Mouse (Mus musculus): ENCODE data around the gene Lsm3. TPM values are rescaled to one million over a fixed set of nuclear protein-coding genes. Genes with fewer than 3 reads are reported as not detected.

The Lsm3 gene
- polyA plus RNA-seq, 1 experiment from 2014 or later, result 318 TPM

GRCm38 (mm10) chr6:91494526-91494925 lies 21.2 kb upstream of the Lsm3 start:
- Histone ChIP-seq H3K36me3 (ENCODE audit: control insufficient read depth, insufficient read depth, low read length) (peaks cover 20% of the 10 kb centered on the region), H3K4me1 (replicated peaks; ENCODE audit: control insufficient read depth, insufficient read depth, low read length) (no peaks in the 10 kb centered on the region), H3K4me3 (ENCODE audit: low read depth, low read length) (no peak overlapping the region), H3K27me3 (replicated peaks; ENCODE audit: control insufficient read depth, insufficient read depth, low read length) (no peaks in the 10 kb centered on the region), H3K4me2 (no peak overlapping the region), H3K9ac (ENCODE audit: low read depth, low read length) (no peak overlapping the region), H3K27ac (ENCODE audit: low read depth, low read length) (no peak overlapping the region), H3K9me3 (ENCODE audit: control insufficient read depth, low read length) (no peaks in the 10 kb centered on the region)
- WGBS, result 82% methylated on average over 8 of the region's 8 CpGs
- DNase-seq (ENCODE audit: low spot score) (no peak), ATAC-seq (replicated peaks; ENCODE audit: low FRiP score) (no peak)

GRCm38 (mm10) chr6:91503302-91503701 lies 12.4 kb upstream of the Lsm3 start:
- Histone ChIP-seq H3K36me3 (ENCODE audit: control insufficient read depth, insufficient read depth, low read length) (peaks cover 41% of the 10 kb centered on the region), H3K9me3 (ENCODE audit: control insufficient read depth, low read length) (0 out of 2 replicates have a peak, but pooled peaks cover 3% of the 10 kb centered on the region), H3K27me3 (replicated peaks; ENCODE audit: control insufficient read depth, insufficient read depth, low read length) (no peaks in the 10 kb centered on the region), H3K27ac (ENCODE audit: low read depth, low read length) (no peak overlapping the region), H3K4me2 (no peak overlapping the region), H3K4me1 (replicated peaks; ENCODE audit: control insufficient read depth, insufficient read depth, low read length) (no peaks in the 10 kb centered on the region), H3K4me3 (ENCODE audit: low read depth, low read length) (no peak overlapping the region), H3K9ac (ENCODE audit: low read depth, low read length) (no peak overlapping the region)
- WGBS, result 61% methylated on average over 1 of the region's 1 CpGs
- DNase-seq (ENCODE audit: low spot score) (no peak), ATAC-seq (replicated peaks; ENCODE audit: low FRiP score) (no peak)

GRCm38 (mm10) chr6:91506036-91506435 lies 9.7 kb upstream of the Lsm3 start:
- ATAC-seq (replicated peaks; ENCODE audit: low FRiP score), result no peak
- no peaks in the 10 kb centered on the region for H3K4me1 ChIP-seq (replicated peaks; ENCODE audit: control insufficient read depth, insufficient read depth, low read length)
- peaks cover 30% of the 10 kb centered on the region for H3K36me3 ChIP-seq (ENCODE audit: control insufficient read depth, insufficient read depth, low read length)
- no peak for DNase-seq (ENCODE audit: low spot score)
- no peak overlapping the region for H3K9ac ChIP-seq (ENCODE audit: low read depth, low read length)
- H3K4me3 ChIP-seq (ENCODE audit: low read depth, low read length), result no peak overlapping the region
- WGBS, result 64% methylated on average over 5 of the region's 5 CpGs
- H3K27me3 ChIP-seq (replicated peaks; ENCODE audit: control insufficient read depth, insufficient read depth, low read length), result no peaks in the 10 kb centered on the region
- H3K4me2 ChIP-seq, result no peak overlapping the region
- 0 out of 2 replicates have a peak overlapping the region, but pooled peaks have one; percentile 2 for H3K27ac ChIP-seq (ENCODE audit: low read depth, low read length)
- H3K9me3 ChIP-seq (ENCODE audit: control insufficient read depth, low read length), result 0 out of 2 replicates have a peak, but pooled peaks cover 3% of the 10 kb centered on the region

- no peak overlapping the region for H3K27ac ChIP-seq (ENCODE audit: low read depth, low read length)
- 0 out of 2 replicates have a peak, but pooled peaks cover 3% of the 10 kb centered on the region for H3K9me3 ChIP-seq (ENCODE audit: control insufficient read depth, low read length)
- no peak for DNase-seq (ENCODE audit: low spot score)
Measured at GRCm38 (mm10) chr6:91508041-91508440, 7.7 kb upstream of the Lsm3 start.

GRCm38 (mm10) chr6:91509326-91509725 lies 6.4 kb upstream of the Lsm3 start:
- H3K4me3 ChIP-seq (ENCODE audit: low read depth, low read length), result no peak overlapping the region
- H3K4me1 ChIP-seq (replicated peaks; ENCODE audit: control insufficient read depth, insufficient read depth, low read length), result peaks cover under 1% of the 10 kb centered on the region; the same call in 1 of the 2 replicates
- H3K27ac ChIP-seq (ENCODE audit: low read depth, low read length), result no peak overlapping the region
- ATAC-seq (replicated peaks; ENCODE audit: low FRiP score), result no peak
- H3K9ac ChIP-seq (ENCODE audit: low read depth, low read length), result no peak overlapping the region
- H3K9me3 ChIP-seq (ENCODE audit: control insufficient read depth, low read length), result no peaks in the 10 kb centered on the region
- H3K4me2 ChIP-seq, result no peak overlapping the region
- H3K27me3 ChIP-seq (replicated peaks; ENCODE audit: control insufficient read depth, insufficient read depth, low read length), result no peaks in the 10 kb centered on the region
- peaks cover 14% of the 10 kb centered on the region for H3K36me3 ChIP-seq (ENCODE audit: control insufficient read depth, insufficient read depth, low read length)
- peak; percentile 57 for DNase-seq (ENCODE audit: low spot score)
- WGBS, result 38% methylated on average over 7 of the region's 7 CpGs

More at GRCm38 (mm10) chr6:91508041-91508440, 7.7 kb upstream of the Lsm3 start:
- Histone ChIP-seq H3K36me3 (ENCODE audit: control insufficient read depth, insufficient read depth, low read length) (peaks cover 27% of the 10 kb centered on the region), H3K4me1 (replicated peaks; ENCODE audit: control insufficient read depth, insufficient read depth, low read length) (no peaks in the 10 kb centered on the region), H3K9ac (ENCODE audit: low read depth, low read length) (no peak overlapping the region), H3K4me3 (ENCODE audit: low read depth, low read length) (no peak overlapping the region), H3K4me2 (no peak overlapping the region), H3K27me3 (replicated peaks; ENCODE audit: control insufficient read depth, insufficient read depth, low read length) (no peaks in the 10 kb centered on the region)
- WGBS, result 83% methylated on average over 3 of the region's 3 CpGs
- ATAC-seq (replicated peaks; ENCODE audit: low FRiP score), result no peak

- Histone ChIP-seq H3K27me3 (replicated peaks; ENCODE audit: control insufficient read depth, insufficient read depth, low read length) (no peaks in the 10 kb centered on the region), H3K27ac (ENCODE audit: low read depth, low read length) (no peak overlapping the region), H3K4me3 (ENCODE audit: low read depth, low read length) (no peak overlapping the region), H3K9ac (ENCODE audit: low read depth, low read length) (no peak overlapping the region), H3K36me3 (ENCODE audit: control insufficient read depth, insufficient read depth, low read length) (peaks cover 11% of the 10 kb centered on the region), H3K9me3 (ENCODE audit: control insufficient read depth, low read length) (no peaks in the 10 kb centered on the region), H3K4me2 (no peak overlapping the region), H3K4me1 (replicated peaks; ENCODE audit: control insufficient read depth, insufficient read depth, low read length) (peaks cover 7% of the 10 kb centered on the region)
- DNase-seq (ENCODE audit: low spot score), result no peak
- 68% methylated on average over 10 of the region's 10 CpGs for WGBS
- ATAC-seq (replicated peaks; ENCODE audit: low FRiP score), result no peak
Measured at GRCm38 (mm10) chr6:91510211-91510610, 5.5 kb upstream of the Lsm3 start.

GRCm38 (mm10) chr6:91514135-91514534 lies 1.6 kb upstream of the Lsm3 start:
- no peaks in the 10 kb centered on the region for H3K9me3 ChIP-seq (ENCODE audit: control insufficient read depth, low read length)
- H3K4me2 ChIP-seq, result peak overlapping the region; percentile 68; the same call in 1 of the 2 replicates
- DNase-seq (ENCODE audit: low spot score) (no peak), ATAC-seq (replicated peaks; ENCODE audit: low FRiP score) (no peak)
- peaks cover 14% of the 10 kb centered on the region for H3K4me1 ChIP-seq (replicated peaks; ENCODE audit: control insufficient read depth, insufficient read depth, low read length)
- H3K27me3 ChIP-seq (replicated peaks; ENCODE audit: control insufficient read depth, insufficient read depth, low read length), result no peaks in the 10 kb centered on the region
- H3K4me3 ChIP-seq (ENCODE audit: low read depth, low read length), result no peak overlapping the region
- no peak overlapping the region for H3K9ac ChIP-seq (ENCODE audit: low read depth, low read length)
- H3K36me3 ChIP-seq (ENCODE audit: control insufficient read depth, insufficient read depth, low read length), result peaks cover 10% of the 10 kb centered on the region
- no peak overlapping the region for H3K27ac ChIP-seq (ENCODE audit: low read depth, low read length)

- H3K4me1 ChIP-seq (replicated peaks; ENCODE audit: control insufficient read depth, insufficient read depth, low read length), result peaks cover 14% of the 10 kb centered on the region
- peak overlapping the region; percentile 83 for H3K4me3 ChIP-seq (ENCODE audit: low read depth, low read length)
- WGBS, result 18% methylated on average over 10 of the region's 10 CpGs
- peak overlapping the region; percentile 78 for H3K9ac ChIP-seq (ENCODE audit: low read depth, low read length)
- H3K27ac ChIP-seq (ENCODE audit: low read depth, low read length), result no peak overlapping the region
- H3K36me3 ChIP-seq (ENCODE audit: control insufficient read depth, insufficient read depth, low read length), result peaks cover 10% of the 10 kb centered on the region
- H3K27me3 ChIP-seq (replicated peaks; ENCODE audit: control insufficient read depth, insufficient read depth, low read length), result no peaks in the 10 kb centered on the region
- H3K9me3 ChIP-seq (ENCODE audit: control insufficient read depth, low read length), result no peaks in the 10 kb centered on the region
- H3K4me2 ChIP-seq, result peak overlapping the region; percentile 68
- DNase-seq (ENCODE audit: low spot score), result no peak
- ATAC-seq (replicated peaks; ENCODE audit: low FRiP score), result no peak
Measured at GRCm38 (mm10) chr6:91514737-91515362, 878 bp upstream of the Lsm3 start.

- peaks cover 14% of the 10 kb centered on the region for H3K4me1 ChIP-seq (replicated peaks; ENCODE audit: control insufficient read depth, insufficient read depth, low read length)
- DNase-seq (ENCODE audit: low spot score) (no peak), ATAC-seq (replicated peaks; ENCODE audit: low FRiP score) (no peak)
- H3K4me2 ChIP-seq, result no peak overlapping the region
- no peaks in the 10 kb centered on the region for H3K27me3 ChIP-seq (replicated peaks; ENCODE audit: control insufficient read depth, insufficient read depth, low read length)
- no peak overlapping the region for H3K27ac ChIP-seq (ENCODE audit: low read depth, low read length)
- WGBS, result 90% methylated on average over 7 of the region's 7 CpGs
- no peak overlapping the region for H3K4me3 ChIP-seq (ENCODE audit: low read depth, low read length)
- H3K9me3 ChIP-seq (ENCODE audit: control insufficient read depth, low read length), result no peaks in the 10 kb centered on the region
- H3K9ac ChIP-seq (ENCODE audit: low read depth, low read length), result no peak overlapping the region
- H3K36me3 ChIP-seq (ENCODE audit: control insufficient read depth, insufficient read depth, low read length), result peaks cover 36% of the 10 kb centered on the region
Measured at GRCm38 (mm10) chr6:91518454-91519020, 2.8 kb downstream of the Lsm3 start.

Data from liver, embryonic 11.5 days (tissue).